Mouse (Mus musculus) stomach, embryonic 14.5 days (tissue): ENCODE data around the gene Vmn1r14. TPM values are rescaled to one million over a fixed set of nuclear protein-coding genes. Genes with fewer than 3 reads are reported as not detected.

Source experiments
- polyA plus RNA-seq: library from polyadenylated mRNA; unstranded; fragments of >200 nt; fragmentation: Nextera tagmentation; extraction: Ambion mirVana; gene quantifications from 2 replicates; pipeline ENCODE4 v1.2.1, GENCODE M21; 2014

Vmn1r14 gene
- polyA plus RNA-seq, 1 experiment from 2014 or later: not detected

Other genes with a start within 250 kb of the Vmn1r14 start
- gene Vmn1r6, start 234.4 kb upstream of the Vmn1r14 start, polyA plus RNA-seq: not detected in 2 replicates
- gene Vmn1r7, start 206.4 kb upstream of the Vmn1r14 start, polyA plus RNA-seq: not detected in 2 replicates
- gene Vmn1r8, start 199.4 kb upstream of the Vmn1r14 start, polyA plus RNA-seq: not detected in 2 replicates
- not detected in 2 replicates for gene Vmn1r9, start 164.9 kb upstream of the Vmn1r14 start, polyA plus RNA-seq
- gene Vmn1r10, start 122.2 kb upstream of the Vmn1r14 start, polyA plus RNA-seq: not detected in 2 replicates
- not detected in 2 replicates for gene Vmn1r11, start 98.2 kb upstream of the Vmn1r14 start, polyA plus RNA-seq
- gene Vmn1r12, start 74.8 kb upstream of the Vmn1r14 start, polyA plus RNA-seq: not detected in 2 replicates
- gene Vmn1r13, start 28.4 kb upstream of the Vmn1r14 start, polyA plus RNA-seq: not detected in 2 replicates
- gene Vmn1r15, start 26.3 kb downstream of the Vmn1r14 start, polyA plus RNA-seq: not detected in 2 replicates
- gene Vmn1r16, start 97.8 kb downstream of the Vmn1r14 start, polyA plus RNA-seq: not detected in 2 replicates
- gene Vmn1r17, start 132.0 kb downstream of the Vmn1r14 start, polyA plus RNA-seq: not detected in 2 replicates
- gene Vmn1r18, start 164.1 kb downstream of the Vmn1r14 start, polyA plus RNA-seq: not detected in 2 replicates
- not detected in 2 replicates for gene Vmn1r19, start 172.1 kb downstream of the Vmn1r14 start, polyA plus RNA-seq
- not detected in 2 replicates for gene Vmn1r20, start 197.2 kb downstream of the Vmn1r14 start, polyA plus RNA-seq